Mouse (Mus musculus) testis, adult 2 months (tissue): ENCODE data around the gene Dazap1.

Experiments
- CTCF ChIP-seq: fragments of 200-500 bp; IDR thresholded peaks from 2 replicates; pipeline ENCODE4 v1.5.1; 2012; ENCODE audit warnings: low read depth, mild to moderate bottlenecking, inconsistent platforms, low read length, moderate library complexity; ENCODE audit not compliant: control insufficient read depth, insufficient read depth, insufficient replicate concordance
- POLR2A ChIP-seq: fragments of 200-500 bp; IDR thresholded peaks from 2 replicates; pipeline ENCODE4 v1.6.1; 2012; ENCODE audit warnings: low read depth, mild to moderate bottlenecking, inconsistent platforms, low read length, moderate library complexity; ENCODE audit not compliant: control insufficient read depth

DNA sequence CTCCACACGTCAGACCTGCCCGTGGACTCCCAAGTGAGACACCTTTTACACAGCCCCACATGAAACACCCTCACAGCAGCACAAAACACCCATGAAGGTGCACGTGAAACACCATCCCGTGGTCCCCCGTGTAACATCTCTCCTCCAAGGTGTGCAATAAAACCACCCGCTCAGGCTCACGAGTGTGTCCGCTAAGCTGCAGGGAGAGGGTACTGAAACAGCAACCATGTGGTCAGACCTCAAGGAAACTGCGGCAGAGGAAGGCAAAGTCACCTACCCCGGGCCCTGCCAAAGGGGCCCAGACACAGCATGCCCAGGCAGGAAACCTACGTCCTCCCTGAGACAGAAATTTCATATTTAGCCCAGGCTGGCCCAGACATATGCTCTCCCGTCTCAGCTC lies 75.0 kb downstream of the Dazap1 start:
- no peak for TF ChIP-seq POLR2A
- TF ChIP-seq CTCF, result no peak
